Mouse (Mus musculus) C2C12 (cell line): Measurements from ENCODE around the gene Ryr3. TPM values are rescaled to one million over a fixed set of nuclear protein-coding genes. Genes with fewer than 3 reads are reported as not detected.
A peak's percentile ranks its signal among the peaks of the same experiment; 100 is the strongest.

Source experiments
- H3K27me3 ChIP-seq: one replicate; pipeline ENCODE4 v1.6.1; 2011; ENCODE audit not compliant: control insufficient read depth, insufficient read depth, insufficient read length
- H3K36me3 ChIP-seq: one replicate; pipeline ENCODE4 v1.6.1; 2011; ENCODE audit not compliant: control insufficient read depth, insufficient read depth
- H3K4me3 ChIP-seq: one replicate; pipeline ENCODE4 v1.5.1; 2011; ENCODE audit warnings: mild to moderate bottlenecking, control low read depth; ENCODE audit not compliant: poor library complexity, insufficient read depth, severe bottlenecking
- H3K79me2 ChIP-seq: one replicate; pipeline ENCODE4 v1.6.1; 2011; ENCODE audit not compliant: control insufficient read depth, insufficient read depth
- H3K79me3 ChIP-seq: one replicate; pipeline ENCODE4 v1.6.1; 2011; ENCODE audit warnings: low read depth, control low read depth
- H3ac ChIP-seq: one replicate; pipeline ENCODE3; 2011; ENCODE audit warnings: low read depth; ENCODE audit not compliant: control insufficient read depth, insufficient read length
- CEBPB ChIP-seq: IDR thresholded peaks from one replicate; pipeline ENCODE4 v1.6.1; 2011; ENCODE audit warnings: low read depth, mild to moderate bottlenecking, control low read depth, moderate library complexity
- CTCF ChIP-seq: IDR thresholded peaks from one replicate; pipeline ENCODE4 v1.5.1; 2011; ENCODE audit not compliant: control insufficient read depth, insufficient read depth, insufficient read length
- FOSL1 ChIP-seq: IDR thresholded peaks from one replicate; pipeline ENCODE4 v1.8.0; 2011; ENCODE audit warnings: mild to moderate bottlenecking, low read length; ENCODE audit not compliant: poor library complexity, insufficient read depth, severe bottlenecking
- MAX ChIP-seq: IDR thresholded peaks from one replicate; pipeline ENCODE4 v1.6.1; 2011; ENCODE audit warnings: mild to moderate bottlenecking, control low read depth
- MYOD1 ChIP-seq: IDR thresholded peaks from one replicate; pipeline ENCODE4 v1.6.1; 2011; ENCODE audit warnings: low read depth; ENCODE audit not compliant: control insufficient read depth, insufficient read length
- MYOG ChIP-seq: IDR thresholded peaks from one replicate; pipeline ENCODE4 v1.6.1; 2011; ENCODE audit not compliant: control insufficient read depth, insufficient read length; ENCODE audit errors: extremely low read depth
- USF1 ChIP-seq: IDR thresholded peaks from one replicate; pipeline ENCODE4 v1.6.1; 2011; ENCODE audit warnings: low read depth, mild to moderate bottlenecking, control low read depth, moderate library complexity
- polyA plus RNA-seq: library from polyadenylated mRNA; unstranded; fragments of >200 nt; fragmentation: generic; extraction: Trizol; gene quantifications from one replicate; pipeline ENCODE4 v1.2.1, GENCODE M21; 2012; ENCODE audit warnings: missing spikeins

Gene Ryr3
- polyA plus RNA-seq, 1 experiment = 1.6 TPM

GRCm38 (mm10) chr2:113216105-113216745, 671 bp downstream of the Ryr3 start:
- TF ChIP-seq MYOG (no peak), MAX (no peak), USF1 (no peak), CEBPB (no peak), FOSL1 (no peak), MYOD1 (no peak), CTCF (no peak)
- Histone ChIP-seq H3K4me3 (no peak overlapping the region), H3K27me3 (no peaks in the 10 kb centered on the region), H3ac (peak overlapping the region; percentile 81), H3K79me2 (no peaks in the 10 kb centered on the region), H3K79me3 (no peaks in the 10 kb centered on the region), H3K36me3 (no peaks in the 10 kb centered on the region)

GRCm38 (mm10) chr2:113210023-113210422, 6.9 kb downstream of the Ryr3 start:
- Histone ChIP-seq H3K79me2 (no peaks in the 10 kb centered on the region), H3K79me3 (no peaks in the 10 kb centered on the region)
- TF ChIP-seq MAX (no peak), FOSL1 (no peak), MYOG (no peak), CEBPB (no peak)

GRCm38 (mm10) chr2:113209263-113209662, 7.6 kb downstream of the Ryr3 start:
- no peak for TF ChIP-seq CEBPB
- no peak for TF ChIP-seq MYOD1
- TF ChIP-seq MYOG = no peak
- no peak for TF ChIP-seq USF1
- no peak for TF ChIP-seq FOSL1
- no peak for TF ChIP-seq CTCF
- no peak for TF ChIP-seq MAX
- H3K79me3 ChIP-seq = no peaks in the 10 kb centered on the region
- no peaks in the 10 kb centered on the region for H3K36me3 ChIP-seq
- H3K27me3 ChIP-seq = no peaks in the 10 kb centered on the region
- H3ac ChIP-seq = no peak overlapping the region
- no peaks in the 10 kb centered on the region for H3K79me2 ChIP-seq
- H3K4me3 ChIP-seq = no peak overlapping the region

More at GRCm38 (mm10) chr2:113210023-113210422, 6.9 kb downstream of the Ryr3 start:
- Histone ChIP-seq H3K27me3 (no peaks in the 10 kb centered on the region), H3K4me3 (no peak overlapping the region), H3K36me3 (no peaks in the 10 kb centered on the region), H3ac (no peak overlapping the region)

- Histone ChIP-seq H3K79me3 (no peaks in the 10 kb centered on the region), H3K4me3 (no peak overlapping the region), H3K27me3 (no peaks in the 10 kb centered on the region), H3K79me2 (no peaks in the 10 kb centered on the region), H3ac (no peak overlapping the region), H3K36me3 (no peaks in the 10 kb centered on the region)
- TF ChIP-seq MAX (no peak), CTCF (no peak), MYOD1 (no peak), FOSL1 (no peak), USF1 (no peak), CEBPB (no peak), MYOG (no peak)
These were observed 14.0 kb downstream of the Ryr3 start for GRCm38 (mm10) chr2:113202857-113203256.

GRCm38 (mm10) chr2:113199030-113199679, 17.7 kb downstream of the Ryr3 start:
- Histone ChIP-seq H3K79me2 (no peaks in the 10 kb centered on the region), H3ac (no peak overlapping the region), H3K27me3 (no peaks in the 10 kb centered on the region), H3K79me3 (no peaks in the 10 kb centered on the region), H3K4me3 (no peak overlapping the region), H3K36me3 (no peaks in the 10 kb centered on the region)
- TF ChIP-seq CTCF (no peak), USF1 (no peak), MAX (no peak), MYOG (no peak), MYOD1 (no peak), CEBPB (no peak), FOSL1 (no peak)
